Mouse (Mus musculus): ENCODE measurements around the gene Lgalsl.

DNA sequence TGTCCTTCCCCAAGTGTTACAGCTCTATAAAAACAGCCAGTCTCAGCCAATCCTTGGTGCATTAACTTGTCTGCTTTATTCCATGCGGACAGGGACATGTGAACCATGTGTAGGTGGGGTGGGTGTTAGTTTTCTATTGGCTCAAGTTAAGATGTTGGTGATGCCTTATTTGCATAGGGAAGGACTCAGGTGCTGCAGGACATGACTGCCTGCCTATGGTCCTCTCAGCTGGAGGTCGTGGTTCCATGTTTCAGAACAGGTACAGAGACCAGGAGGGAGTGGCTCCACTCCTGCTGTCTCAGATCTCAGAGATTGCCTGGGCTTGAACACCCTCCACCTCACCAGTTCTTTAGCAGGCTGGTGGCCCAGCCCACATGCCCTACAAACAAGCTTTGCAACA is 44.7 kb downstream of the Lgalsl start:
- TF ChIP-seq CTCF (IDR thresholded peaks at IDR 0.05; ENCODE audit: insufficient read depth, low read length): no peak
- no peak for TF ChIP-seq POLR2A (IDR thresholded peaks at IDR 0.05; ENCODE audit: borderline replicate concordance, extremely low read depth, low read depth, low read length)
